Mouse (Mus musculus): Measurements from ENCODE around the gene Zfp219. TPM values are rescaled to one million over a fixed set of nuclear protein-coding genes. Genes with fewer than 3 reads are reported as not detected.

The Zfp219 gene
- polyA plus RNA-seq, 1 experiment, result 43.5 TPM

- TF ChIP-seq POLR2A (IDR thresholded peaks at IDR 0.05; ENCODE audit: borderline replicate concordance, low read depth, low read length) (no peak), CTCF (IDR thresholded peaks at IDR 0.05; ENCODE audit: low read depth, low read length) (no peak)
- Histone ChIP-seq H3K27ac (ENCODE audit: insufficient read depth, low read depth, low read length) (no peak overlapping the region), H3K4me1 (ENCODE audit: control insufficient read depth, insufficient read depth, low read length) (peaks cover 19% of the 10 kb centered on the region), H3K4me3 (ENCODE audit: insufficient read depth, low read length) (no peak overlapping the region)
Observed at GRCm38 (mm10) chr14:51987177-51987576, 33.4 kb downstream of the Zfp219 start.

GRCm38 (mm10) chr14:51986153-51986505 lies 34.4 kb downstream of the Zfp219 start:
- TF ChIP-seq POLR2A (IDR thresholded peaks at IDR 0.05; ENCODE audit: borderline replicate concordance, low read depth, low read length), result no peak
- Histone ChIP-seq H3K4me3 (ENCODE audit: insufficient read depth, low read length) (no peak overlapping the region), H3K27ac (ENCODE audit: insufficient read depth, low read depth, low read length) (no peak overlapping the region), H3K4me1 (ENCODE audit: control insufficient read depth, insufficient read depth, low read length) (peaks cover 19% of the 10 kb centered on the region)

GRCm38 (mm10) chr14:51985301-51986152 lies 35.0 kb downstream of the Zfp219 start:
- H3K4me1 ChIP-seq (ENCODE audit: control insufficient read depth, insufficient read depth, low read length), result peaks cover 19% of the 10 kb centered on the region

DNA sequence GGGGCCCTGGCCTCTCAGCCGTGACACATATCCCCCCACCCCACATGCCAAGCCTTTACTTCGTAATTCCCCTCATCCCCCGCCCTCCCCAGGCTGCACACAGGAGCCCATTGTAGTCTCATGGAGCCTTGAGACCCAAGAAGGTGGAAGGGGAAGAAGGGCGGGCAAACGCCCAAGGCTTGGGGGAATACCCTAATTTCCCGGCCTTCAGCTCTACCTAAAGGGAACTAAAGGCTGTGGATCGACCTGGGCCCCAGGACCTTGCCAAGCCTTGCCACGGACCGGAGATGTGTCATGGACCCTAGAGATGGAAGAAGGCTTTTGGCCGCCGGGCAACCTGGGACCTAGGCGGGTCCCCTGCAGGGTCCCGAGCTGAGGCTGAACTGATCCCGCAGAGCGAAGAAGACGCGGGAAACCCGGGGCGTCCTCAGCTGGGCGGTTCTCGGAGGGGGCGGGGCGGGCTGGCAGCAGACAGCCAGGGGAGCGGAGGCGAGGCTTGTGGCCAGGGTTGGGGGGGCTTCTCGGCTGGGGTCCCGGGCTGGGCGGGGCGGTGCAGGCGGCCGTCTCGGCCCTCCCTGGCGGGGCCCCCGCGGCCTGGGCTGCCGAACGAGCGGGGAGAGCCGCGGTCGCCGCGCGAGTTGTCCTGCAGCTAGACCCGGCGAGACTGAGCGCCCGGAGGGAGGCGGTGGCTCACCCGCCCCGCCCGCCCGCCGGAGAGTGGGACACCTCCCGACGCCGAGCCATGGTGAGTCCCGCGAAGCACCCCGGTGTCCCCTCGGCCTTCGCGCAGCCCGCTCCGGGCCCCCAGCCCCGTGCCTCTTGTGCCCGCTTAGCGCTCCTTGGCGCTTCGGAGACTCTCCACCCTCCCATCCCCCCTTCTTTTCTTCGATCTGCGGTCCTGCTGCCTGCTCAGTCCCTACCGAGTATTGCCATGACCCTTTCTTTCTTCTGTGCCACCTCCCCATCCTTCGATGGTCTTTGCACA lies 36.0 kb downstream of the Zfp219 start, which contains the start of gene Arhgef40:
Gene Arhgef40 (plus strand): TSS at position 473 of the 985 bp plus-strand sequence.
- no peak for TF ChIP-seq CTCF (IDR thresholded peaks at IDR 0.05; ENCODE audit: low read depth, low read length)
- no peak for TF ChIP-seq POLR2A (IDR thresholded peaks at IDR 0.05; ENCODE audit: borderline replicate concordance, low read depth, low read length)
- H3K27ac ChIP-seq (ENCODE audit: insufficient read depth, low read depth, low read length), result no peak within 1 kb of the TSS

More at GRCm38 (mm10) chr14:51985301-51986152, 35.0 kb downstream of the Zfp219 start:
- peak overlapping the region; percentile 62 for H3K4me3 ChIP-seq (ENCODE audit: insufficient read depth, low read length)
- no peak overlapping the region for H3K27ac ChIP-seq (ENCODE audit: insufficient read depth, low read depth, low read length)
- TF ChIP-seq CTCF (IDR thresholded peaks at IDR 0.05; ENCODE audit: low read depth, low read length) (no peak), POLR2A (IDR thresholded peaks at IDR 0.05; ENCODE audit: borderline replicate concordance, low read depth, low read length) (no peak)

GRCm38 (mm10) chr14:51983855-51984246 lies 36.7 kb downstream of the Zfp219 start:
- Histone ChIP-seq H3K4me1 (ENCODE audit: control insufficient read depth, insufficient read depth, low read length) (peaks cover 11% of the 10 kb centered on the region), H3K4me3 (ENCODE audit: insufficient read depth, low read length) (no peak overlapping the region), H3K27ac (ENCODE audit: insufficient read depth, low read depth, low read length) (no peak overlapping the region)
- TF ChIP-seq POLR2A (IDR thresholded peaks at IDR 0.05; ENCODE audit: borderline replicate concordance, low read depth, low read length), result no peak
- no peak for TF ChIP-seq CTCF (IDR thresholded peaks at IDR 0.05; ENCODE audit: low read depth, low read length)

More for the DNA sequence above, 36.0 kb downstream of the Zfp219 start, which contains the start of gene Arhgef40:
- Histone ChIP-seq H3K4me3 (ENCODE audit: insufficient read depth, low read length) (peak within 1 kb of the TSS; percentile 62), H3K4me1 (ENCODE audit: control insufficient read depth, insufficient read depth, low read length) (peaks cover 13% of the 10 kb centered on the region)

- TF ChIP-seq CTCF (IDR thresholded peaks at IDR 0.05; ENCODE audit: low read depth, low read length) (no peak), POLR2A (IDR thresholded peaks at IDR 0.05; ENCODE audit: borderline replicate concordance, low read depth, low read length) (no peak)
- no peak overlapping the region for H3K4me3 ChIP-seq (ENCODE audit: insufficient read depth, low read length)
- H3K27ac ChIP-seq (ENCODE audit: insufficient read depth, low read depth, low read length), result no peak overlapping the region
- peaks cover 11% of the 10 kb centered on the region for H3K4me1 ChIP-seq (ENCODE audit: control insufficient read depth, insufficient read depth, low read length)
Observed at GRCm38 (mm10) chr14:51983251-51983650, 37.3 kb downstream of the Zfp219 start.

DNA sequence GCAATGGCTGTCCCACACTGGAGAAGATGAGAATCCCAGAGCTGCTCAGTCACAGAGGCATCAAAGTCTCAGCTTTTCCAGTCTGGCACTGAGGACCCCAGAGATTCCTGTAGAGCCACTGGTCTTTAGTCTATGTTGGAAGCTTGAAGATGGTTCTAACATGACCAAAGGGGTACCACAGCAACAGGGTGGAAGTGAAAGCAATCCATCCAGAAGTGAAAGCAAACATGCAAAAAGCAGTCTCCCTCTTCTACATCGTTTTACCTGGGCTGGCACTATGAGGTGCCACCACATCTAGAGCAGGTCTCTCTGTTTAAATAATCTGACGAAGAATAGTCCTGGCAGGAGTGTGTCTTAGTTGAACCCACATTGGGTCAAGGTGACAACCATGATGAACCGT lies 41.3 kb downstream of the Zfp219 start:
- no peak overlapping the region for H3K27ac ChIP-seq (ENCODE audit: insufficient read depth, low read depth, low read length)
- H3K4me1 ChIP-seq (ENCODE audit: control insufficient read depth, insufficient read depth, low read length), result peaks cover 2% of the 10 kb centered on the region; the same call in 1 of the 2 replicates
- H3K4me3 ChIP-seq (ENCODE audit: insufficient read depth, low read length), result no peak overlapping the region
- TF ChIP-seq POLR2A (IDR thresholded peaks at IDR 0.05; ENCODE audit: borderline replicate concordance, low read depth, low read length), result no peak
- TF ChIP-seq CTCF (IDR thresholded peaks at IDR 0.05; ENCODE audit: low read depth, low read length), result no peak

DNA sequence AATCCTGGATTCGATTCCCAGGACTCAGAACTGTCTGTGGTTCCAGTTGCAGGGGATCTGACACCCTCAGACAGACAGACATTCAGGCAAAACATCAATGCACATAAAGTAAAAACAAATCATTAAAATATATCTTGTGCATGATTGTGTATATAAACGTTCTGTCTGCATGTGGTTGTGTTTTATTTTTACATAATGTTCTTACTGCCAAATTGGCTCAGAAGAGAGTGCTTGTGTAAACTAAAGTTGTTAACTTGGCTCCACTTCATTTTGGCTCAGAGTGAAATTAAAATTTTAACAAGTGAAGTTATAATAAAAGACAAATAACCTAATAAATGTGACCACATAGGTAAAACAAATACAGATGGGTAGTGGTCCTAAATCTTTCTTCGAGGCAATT lies 53.1 kb downstream of the Zfp219 start:
- no peak for TF ChIP-seq CTCF (IDR thresholded peaks at IDR 0.05; ENCODE audit: low read depth, low read length)
- TF ChIP-seq POLR2A (IDR thresholded peaks at IDR 0.05; ENCODE audit: borderline replicate concordance, low read depth, low read length), result no peak
- H3K4me3 ChIP-seq (ENCODE audit: insufficient read depth, low read length), result no peak overlapping the region
- H3K4me1 ChIP-seq (ENCODE audit: control insufficient read depth, insufficient read depth, low read length), result no peaks in the 10 kb centered on the region
- no peak overlapping the region for H3K27ac ChIP-seq (ENCODE audit: insufficient read depth, low read depth, low read length)

GRCm38 (mm10) chr14:51960316-51960715 lies 60.2 kb downstream of the Zfp219 start:
- TF ChIP-seq POLR2A (IDR thresholded peaks at IDR 0.05; ENCODE audit: borderline replicate concordance, low read depth, low read length) (no peak), CTCF (IDR thresholded peaks at IDR 0.05; ENCODE audit: low read depth, low read length) (no peak)

More at GRCm38 (mm10) chr14:51960316-51960715, 60.2 kb downstream of the Zfp219 start:
- no peaks in the 10 kb centered on the region for H3K4me1 ChIP-seq (ENCODE audit: control insufficient read depth, insufficient read depth, low read length)
- H3K27ac ChIP-seq (ENCODE audit: insufficient read depth, low read depth, low read length), result no peak overlapping the region
- no peak overlapping the region for H3K4me3 ChIP-seq (ENCODE audit: insufficient read depth, low read length)

Other genes with a start within 250 kb of the Zfp219 start
- not detected in 2 replicates for gene Ang4, start 247.1 kb downstream of the Zfp219 start, polyA plus RNA-seq (2012; ENCODE audit: insufficient read depth, insufficient read length, missing spikeins)
- gene AY358078, start 220.7 kb downstream of the Zfp219 start, polyA plus RNA-seq (2012; ENCODE audit: insufficient read depth, insufficient read length, missing spikeins), result not detected in 2 replicates
- not detected in 2 replicates for gene Ear6, start 167.0 kb downstream of the Zfp219 start, polyA plus RNA-seq (2012; ENCODE audit: insufficient read depth, insufficient read length, missing spikeins)
- gene Mettl17, start 135.9 kb downstream of the Zfp219 start, polyA plus RNA-seq (2012; ENCODE audit: insufficient read depth, insufficient read length, missing spikeins), result 18.6 and 19.4 TPM in 2 replicates
- 0.44 and 1.2 TPM in 2 replicates for gene Slc39a2, start 127.8 kb downstream of the Zfp219 start, polyA plus RNA-seq (2012; ENCODE audit: insufficient read depth, insufficient read length, missing spikeins)
- 0.91 and 2.5 TPM in 2 replicates for gene Ndrg2, start 106.6 kb downstream of the Zfp219 start, polyA plus RNA-seq (2012; ENCODE audit: insufficient read depth, insufficient read length, missing spikeins)
- gene Tppp2, start 102.3 kb downstream of the Zfp219 start, polyA plus RNA-seq (2012; ENCODE audit: insufficient read depth, insufficient read length, missing spikeins), result not detected in 2 replicates
- not detected in 2 replicates for gene Rnase13, start 98.0 kb downstream of the Zfp219 start, polyA plus RNA-seq (2012; ENCODE audit: insufficient read depth, insufficient read length, missing spikeins)
- gene Arhgef40, start 36.0 kb downstream of the Zfp219 start, polyA plus RNA-seq (2012; ENCODE audit: insufficient read depth, insufficient read length, missing spikeins), result 4.3 and 5.8 TPM in 2 replicates
- gene Tmem253, start 5.1 kb downstream of the Zfp219 start, polyA plus RNA-seq (2012; ENCODE audit: insufficient read depth, insufficient read length, missing spikeins), result not detected in 2 replicates
- not detected in 2 replicates for gene Olfr221, start 21.7 kb upstream of the Zfp219 start, polyA plus RNA-seq (2012; ENCODE audit: insufficient read depth, insufficient read length, missing spikeins)
- 237 and 270 TPM in 2 replicates for gene Hnrnpc, start 83.3 kb upstream of the Zfp219 start, polyA plus RNA-seq (2012; ENCODE audit: insufficient read depth, insufficient read length, missing spikeins)
- 1.7 and 3.4 TPM in 2 replicates for gene Rpgrip1, start 90.0 kb upstream of the Zfp219 start, polyA plus RNA-seq (2012; ENCODE audit: insufficient read depth, insufficient read length, missing spikeins)
- 52.0 and 52.9 TPM in 2 replicates for gene Supt16, start 176.7 kb upstream of the Zfp219 start, polyA plus RNA-seq (2012; ENCODE audit: insufficient read depth, insufficient read length, missing spikeins)
- 82.6 and 83.6 TPM in 2 replicates for gene Chd8, start 237.0 kb upstream of the Zfp219 start, polyA plus RNA-seq (2012; ENCODE audit: insufficient read depth, insufficient read length, missing spikeins)

All from bone marrow macrophage, adult 2 months (primary cell).